Mouse (Mus musculus): ENCODE measurements around the gene Mta3.

Mta3 gene

GRCm38 (mm10) chr17:83816996-83817395, 111.0 kb downstream of the Mta3 start:
- no peak for DNase-seq

GRCm38 (mm10) chr17:83819503-83819902, 113.5 kb downstream of the Mta3 start:
- no peak for DNase-seq

- DNase-seq, result no peak
Measured at GRCm38 (mm10) chr17:83820701-83821100, 114.7 kb downstream of the Mta3 start.

- DNase-seq, result no peak
Measured at GRCm38 (mm10) chr17:83821876-83822275, 115.9 kb downstream of the Mta3 start.

GRCm38 (mm10) chr17:83823835-83824234, 117.9 kb downstream of the Mta3 start:
- no peak for DNase-seq

GRCm38 (mm10) chr17:83829356-83829755, 123.4 kb downstream of the Mta3 start:
- no peak for DNase-seq

GRCm38 (mm10) chr17:83830616-83831292, 124.8 kb downstream of the Mta3 start:
- no peak for DNase-seq

- DNase-seq, result no peak
Measured at GRCm38 (mm10) chr17:83834120-83834519, 128.2 kb downstream of the Mta3 start.

GRCm38 (mm10) chr17:83836048-83836447, 130.1 kb downstream of the Mta3 start:
- no peak for DNase-seq

GRCm38 (mm10) chr17:83837659-83838190, 131.8 kb downstream of the Mta3 start:
- DNase-seq, result no peak

GRCm38 (mm10) chr17:83839132-83839531, 133.2 kb downstream of the Mta3 start:
- no peak for DNase-seq

- DNase-seq, result no peak
Measured at GRCm38 (mm10) chr17:83841011-83841410, 135.0 kb downstream of the Mta3 start.

- no peak for DNase-seq
Measured at GRCm38 (mm10) chr17:83843780-83844179, 137.8 kb downstream of the Mta3 start.

GRCm38 (mm10) chr17:83845538-83845937, 139.6 kb downstream of the Mta3 start:
- no peak for DNase-seq

GRCm38 (mm10) chr17:83846301-83847021, 140.5 kb downstream of the Mta3 start:
- no peak for DNase-seq

GRCm38 (mm10) chr17:83847100-83847499, 141.1 kb downstream of the Mta3 start:
- DNase-seq, result no peak

GRCm38 (mm10) chr17:83847815-83848214, 141.9 kb downstream of the Mta3 start, which contains the start of gene Haao:
TSS of gene Haao (minus strand) at chr17:83847963.
- DNase-seq, result no peak

- no peak for DNase-seq
Measured at GRCm38 (mm10) chr17:83848482-83848881, 142.5 kb downstream of the Mta3 start.

GRCm38 (mm10) chr17:83849081-83849675, 143.2 kb downstream of the Mta3 start:
- no peak for DNase-seq

- no peak for DNase-seq
Measured at GRCm38 (mm10) chr17:83849717-83850116, 143.8 kb downstream of the Mta3 start.

- peak; percentile 83 for DNase-seq
Measured at GRCm38 (mm10) chr17:83850458-83850857, 144.5 kb downstream of the Mta3 start.

- DNase-seq, result no peak
Measured at GRCm38 (mm10) chr17:83850864-83851263, 144.9 kb downstream of the Mta3 start.

GRCm38 (mm10) chr17:83853831-83854230, 147.9 kb downstream of the Mta3 start:
- no peak for DNase-seq

All from right cerebral cortex, postnatal 25 days (tissue).